Mouse (Mus musculus): Measurements from ENCODE around the gene Frmd4b. TPM values are rescaled to one million over a fixed set of nuclear protein-coding genes. Genes with fewer than 3 reads are reported as not detected.

Frmd4b gene
- total RNA-seq, 2 experiments from 2014 or later: 21.6 to 24.3 TPM

- DNase-seq: no peak
- intact Hi-C loops (cut with DNase I): loop anchor here (5.0 kb wide), 1 partner anchor 64 kb away; no protein-coding TSS in a partner anchor
Observed at GRCm38 (mm10) chr6:97485886-97486386, 131.4 kb downstream of the Frmd4b start.

DNA sequence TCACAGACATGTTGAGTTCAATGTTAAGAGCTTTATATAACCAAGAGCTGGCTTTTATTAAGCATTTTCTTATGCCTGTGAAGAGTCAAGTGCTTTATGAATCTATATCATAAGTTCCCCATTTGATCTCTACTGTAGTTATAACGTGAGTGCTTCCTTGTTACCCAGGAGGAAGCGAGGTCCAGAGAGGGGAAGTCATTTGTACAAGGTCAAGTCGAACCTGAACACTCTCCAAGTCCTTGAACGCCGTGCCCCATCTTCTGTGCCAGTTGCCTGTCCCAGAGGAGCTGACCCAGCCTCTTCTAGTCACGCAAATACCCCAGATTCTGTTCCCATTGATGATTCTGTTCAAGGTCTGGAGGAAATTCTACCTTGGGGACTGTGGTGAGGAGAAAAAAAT, 135.4 kb downstream of the Frmd4b start:
- no peak for DNase-seq
- intact Hi-C loops (cut with DNase I): no loop called here

DNA sequence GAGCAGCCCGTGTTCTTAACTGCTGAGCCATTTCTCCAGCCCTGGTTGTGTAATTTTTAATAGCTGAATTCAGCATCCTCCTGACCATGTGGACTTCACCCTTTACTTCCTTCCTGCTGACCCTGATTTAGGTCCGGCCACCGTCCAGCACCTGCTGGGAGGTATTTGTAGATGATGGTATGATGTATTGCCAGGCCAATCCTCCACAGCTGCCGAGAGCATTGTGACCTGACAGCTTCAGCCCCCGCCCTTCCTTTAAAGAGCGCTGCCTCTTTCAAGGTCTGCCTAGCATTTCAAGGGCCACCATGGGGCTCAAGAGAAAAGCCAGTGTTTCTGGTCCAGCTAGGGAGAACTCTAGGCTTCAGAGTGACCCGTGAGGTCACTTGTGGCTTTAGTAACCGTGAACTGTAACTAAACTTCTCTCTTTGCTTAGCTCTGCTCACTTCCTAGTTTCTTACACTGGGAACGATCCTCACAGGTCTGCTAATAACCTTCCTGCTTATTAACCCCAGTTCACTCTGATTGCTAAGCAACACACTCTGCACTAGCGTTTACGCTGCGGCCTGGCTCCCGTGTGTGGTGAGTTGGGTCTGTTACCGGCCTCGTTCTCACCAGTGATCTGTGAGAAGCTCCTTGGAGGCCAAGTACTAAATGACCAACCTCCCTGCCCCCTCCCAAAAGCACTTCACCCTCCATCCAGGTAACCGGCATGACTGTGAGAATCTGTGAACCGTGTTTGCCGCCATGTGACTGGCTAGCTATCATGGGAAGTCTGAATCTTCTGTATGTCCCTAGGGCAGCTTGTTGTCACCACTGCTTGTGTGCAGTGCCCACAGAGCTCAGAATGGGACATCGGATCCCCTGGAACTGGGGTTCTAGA, 138.1 kb downstream of the Frmd4b start:
- intact Hi-C loops (cut with DNase I): no loop called here
- DNase-seq: no peak

DNA sequence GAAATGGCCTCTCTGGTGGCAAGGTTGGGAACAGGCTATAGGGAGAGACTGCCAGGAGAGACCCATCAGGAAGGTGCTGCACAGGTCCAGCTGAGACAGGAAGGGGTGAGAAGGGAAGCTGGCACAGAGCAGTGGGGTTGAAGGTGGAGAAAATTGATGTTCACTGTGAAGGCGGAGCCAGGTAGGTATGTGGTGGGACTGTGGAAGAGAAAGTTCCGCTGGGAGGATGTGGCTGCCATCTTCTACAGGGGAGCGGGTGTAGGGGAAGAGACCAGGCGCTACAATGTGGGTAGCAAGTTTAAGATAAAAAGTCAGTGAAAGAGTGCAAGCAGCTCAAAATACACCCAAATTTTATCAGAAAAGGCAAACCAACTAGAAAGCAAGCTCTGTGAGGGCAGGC, 143.7 kb downstream of the Frmd4b start:
- intact Hi-C loops (cut with DNase I): no loop called here
- no peak for DNase-seq

GRCm38 (mm10) chr6:97472873-97473550, 144.3 kb downstream of the Frmd4b start:
- intact Hi-C loops (cut with DNase I): no loop called here
- no peak for DNase-seq

DNA sequence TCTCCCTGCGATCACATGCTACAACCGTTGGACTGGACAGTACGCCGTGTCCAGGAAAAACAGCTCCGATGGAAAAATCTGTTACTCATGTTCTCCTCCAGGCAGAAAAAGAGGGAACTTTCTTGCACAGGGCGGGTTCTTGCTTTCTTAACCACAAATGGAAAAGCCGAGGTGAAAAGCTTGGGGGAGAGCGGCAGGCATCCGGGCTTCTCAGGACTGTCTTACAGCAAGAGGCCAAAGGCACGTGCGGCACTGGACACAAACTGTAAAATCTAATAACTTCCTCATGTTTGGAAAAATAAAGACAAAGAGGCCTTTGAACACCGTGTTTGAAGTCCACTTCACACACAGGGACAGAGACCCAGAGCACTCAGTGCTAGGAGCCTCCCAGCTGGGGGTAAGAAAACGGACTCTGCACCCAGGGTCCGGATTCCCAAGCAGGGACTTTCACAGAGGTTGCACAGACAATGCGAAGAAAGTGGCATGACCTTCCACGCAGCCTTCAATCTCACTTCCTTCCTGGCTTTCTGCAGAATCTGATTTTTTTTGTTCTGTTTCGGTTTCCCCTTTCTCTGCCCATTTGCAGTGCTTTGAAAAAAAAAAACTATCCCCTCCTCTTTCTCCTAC, 153.3 kb downstream of the Frmd4b start:
- peak; percentile 59 to 63 for DNase-seq
- intact Hi-C loops (cut with DNase I): no loop called here

- intact Hi-C loops (cut with DNase I): no loop called here
- no peak for DNase-seq
Observed at GRCm38 (mm10) chr6:97462421-97462820, 154.9 kb downstream of the Frmd4b start.

DNA sequence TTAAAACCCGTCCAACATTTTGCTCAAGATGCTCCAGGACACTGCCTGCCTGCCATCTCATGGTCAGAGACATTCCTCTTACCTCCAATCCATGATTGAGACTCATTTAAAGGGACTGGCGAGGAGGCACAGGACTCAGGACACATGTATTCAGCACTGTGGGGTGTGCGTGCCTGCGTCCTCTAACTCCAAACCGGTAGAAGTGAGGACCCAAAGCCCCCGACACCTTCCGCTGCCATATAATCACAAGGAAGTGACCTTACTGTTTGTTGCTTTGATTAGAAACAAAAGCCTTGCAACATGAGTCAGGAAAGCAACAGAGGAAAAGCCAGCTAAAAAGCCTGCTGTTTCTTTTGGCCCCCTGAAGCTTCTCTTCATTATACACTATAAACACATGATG, 158.2 kb downstream of the Frmd4b start:
- intact Hi-C loops (cut with DNase I): no loop called here
- DNase-seq: peak; percentile 29 to 34

GRCm38 (mm10) chr6:97458358-97458757, 159.0 kb downstream of the Frmd4b start:
- intact Hi-C loops (cut with DNase I): no loop called here

DNA sequence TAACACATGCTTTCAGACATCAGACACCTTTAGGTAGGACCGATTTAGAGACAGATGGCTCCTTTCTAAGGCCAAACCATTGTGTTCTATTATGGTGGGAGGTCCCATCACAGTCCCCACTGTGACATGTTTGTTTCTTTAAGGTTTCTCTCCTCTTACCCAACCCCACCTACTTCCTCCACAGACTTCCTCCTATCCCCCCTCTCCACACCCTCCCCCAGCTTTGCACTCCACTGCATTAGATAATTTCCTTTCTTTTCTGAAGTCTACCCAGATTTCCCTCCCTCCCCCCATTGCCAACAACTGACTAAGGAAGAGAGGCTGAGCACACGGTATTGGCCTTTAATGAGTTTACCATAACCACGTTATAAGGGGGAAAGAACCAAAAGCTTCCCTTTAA, 159.4 kb downstream of the Frmd4b start:
- peak; percentile 59 to 64 for DNase-seq
- intact Hi-C loops (cut with DNase I): loop anchor here (2.0 kb wide), 1 partner anchor 65 kb away; no protein-coding TSS in a partner anchor

More at GRCm38 (mm10) chr6:97458358-97458757, 159.0 kb downstream of the Frmd4b start:
- DNase-seq: no peak

DNA sequence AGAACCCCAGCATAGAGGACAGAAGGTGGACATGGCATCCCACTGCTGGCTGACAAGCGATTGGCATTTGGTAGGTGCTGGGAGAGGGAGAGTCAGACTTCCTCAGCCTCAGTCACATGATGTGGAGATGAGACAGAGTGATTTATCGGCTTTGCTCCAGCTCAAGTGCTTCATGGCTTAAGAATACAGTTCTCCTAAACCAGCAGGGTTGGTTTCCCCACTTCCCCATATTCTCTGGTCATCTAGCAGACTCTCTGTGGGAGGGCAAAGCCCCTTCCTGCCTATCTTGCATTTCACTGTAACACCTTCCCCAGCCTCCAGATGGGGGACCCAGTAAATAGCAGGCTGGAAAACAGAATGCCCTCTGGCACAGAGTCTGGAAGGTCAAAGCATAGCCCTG, 160.1 kb downstream of the Frmd4b start:
- intact Hi-C loops (cut with DNase I): loop anchor here (2.0 kb wide), 1 partner anchor 66 kb away; no protein-coding TSS in a partner anchor
- DNase-seq: peak in 1 of 2 experiments; percentile 30

DNA sequence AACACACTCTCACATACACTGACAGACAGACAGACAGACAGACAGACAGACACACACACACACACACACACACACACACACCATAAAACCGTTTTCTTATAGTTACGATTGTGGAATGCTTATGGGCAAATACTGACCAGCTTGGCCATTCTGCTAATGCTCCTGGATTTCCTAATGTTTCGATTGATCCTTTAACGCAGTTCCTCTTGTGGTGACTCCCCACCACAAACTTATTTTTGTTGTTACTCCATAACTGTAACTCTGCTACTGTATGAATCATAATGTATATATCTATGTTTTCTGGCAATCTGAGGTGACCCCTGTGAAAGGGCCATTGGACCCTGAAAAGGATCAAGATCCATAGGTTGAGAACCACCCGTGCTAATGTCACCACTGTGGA, 165.1 kb downstream of the Frmd4b start:
- intact Hi-C loops (cut with DNase I): no loop called here
- no peak for DNase-seq

DNA sequence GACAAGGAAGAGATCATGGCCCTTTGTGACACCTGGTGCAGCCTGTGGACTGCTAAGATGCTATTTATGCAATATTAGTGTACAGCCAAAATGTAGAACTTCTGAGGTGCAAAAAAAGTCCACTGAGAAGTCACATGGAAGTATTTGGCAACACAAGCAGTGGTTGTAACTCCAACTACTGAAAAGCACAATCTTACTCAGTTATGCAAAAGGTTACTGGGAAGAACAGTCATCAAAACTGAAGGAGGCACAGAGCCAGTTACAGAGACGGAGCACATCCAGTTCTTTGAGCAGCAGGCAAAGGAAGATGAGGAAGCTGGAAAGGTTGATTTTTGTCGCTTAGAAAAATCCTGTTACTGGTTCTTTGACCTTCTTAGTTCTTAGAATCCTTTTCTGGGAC, 167.5 kb downstream of the Frmd4b start:
- no peak for DNase-seq
- intact Hi-C loops (cut with DNase I): no loop called here

DNA sequence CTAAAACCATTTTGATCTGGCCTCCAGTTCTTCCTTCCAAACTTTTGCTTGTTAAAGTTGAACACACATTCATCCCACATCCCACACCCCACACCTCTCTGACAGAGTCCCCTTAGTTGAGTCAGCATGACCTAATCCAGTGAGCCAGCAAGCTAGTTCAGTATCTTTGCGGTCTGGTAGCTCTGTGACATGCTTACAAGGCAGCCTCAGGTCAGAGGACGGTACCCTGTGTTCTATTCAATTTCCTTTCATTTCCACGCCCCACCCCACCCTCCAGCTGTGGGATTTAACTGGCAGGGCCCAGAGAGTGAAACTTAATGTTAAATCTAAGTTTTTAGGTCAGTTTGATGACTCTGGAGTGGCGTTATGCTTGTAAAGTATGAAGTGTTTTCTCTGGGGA, 170.3 kb downstream of the Frmd4b start:
- intact Hi-C loops (cut with DNase I): no loop called here
- DNase-seq: peak in 1 of 2 experiments; percentile 17

DNA sequence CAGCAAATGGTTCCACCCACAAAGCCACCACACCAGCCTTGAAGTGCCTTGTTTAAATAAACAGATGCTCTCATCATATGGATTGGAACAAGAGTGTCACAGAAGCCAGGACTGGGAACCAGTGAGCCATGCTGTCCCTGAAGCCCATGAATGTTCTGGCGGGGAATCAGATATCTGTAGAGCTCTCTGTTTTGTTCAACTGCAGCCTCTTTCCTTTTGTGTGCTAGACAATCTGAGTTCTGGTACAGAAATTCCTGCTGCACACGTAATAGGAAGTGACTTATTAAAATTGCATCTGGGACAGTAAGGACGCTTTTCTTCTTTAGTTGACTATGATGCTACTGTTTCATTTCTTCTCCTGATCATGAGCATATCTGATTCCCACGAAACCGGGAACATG, 173.2 kb downstream of the Frmd4b start:
- DNase-seq: no peak
- intact Hi-C loops (cut with DNase I): no loop called here

DNA sequence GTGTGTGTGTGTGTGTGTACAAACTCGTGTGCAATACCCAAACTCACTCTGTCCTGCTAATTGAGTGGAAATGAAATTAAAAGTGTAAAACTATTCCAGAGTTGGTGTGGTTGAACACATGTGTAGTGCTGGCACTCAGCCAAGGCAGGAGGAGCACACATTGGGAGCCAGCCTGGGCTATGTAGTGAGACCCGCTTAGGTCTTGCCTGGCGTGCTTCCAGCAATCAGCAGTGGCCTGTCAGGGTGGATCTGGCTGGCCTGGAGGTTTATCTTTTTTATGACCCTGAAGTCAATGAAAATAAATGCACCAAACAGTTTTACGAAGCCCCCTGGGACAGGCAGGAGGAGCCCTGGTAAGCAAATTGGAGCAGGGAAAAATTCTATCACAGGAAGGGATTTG, 173.8 kb downstream of the Frmd4b start:
- intact Hi-C loops (cut with DNase I): no loop called here
- peak; percentile 29 to 46 for DNase-seq

GRCm38 (mm10) chr6:97441357-97441756, 176.0 kb downstream of the Frmd4b start:
- intact Hi-C loops (cut with DNase I): no loop called here
- peak; percentile 50 to 62 for DNase-seq

DNA sequence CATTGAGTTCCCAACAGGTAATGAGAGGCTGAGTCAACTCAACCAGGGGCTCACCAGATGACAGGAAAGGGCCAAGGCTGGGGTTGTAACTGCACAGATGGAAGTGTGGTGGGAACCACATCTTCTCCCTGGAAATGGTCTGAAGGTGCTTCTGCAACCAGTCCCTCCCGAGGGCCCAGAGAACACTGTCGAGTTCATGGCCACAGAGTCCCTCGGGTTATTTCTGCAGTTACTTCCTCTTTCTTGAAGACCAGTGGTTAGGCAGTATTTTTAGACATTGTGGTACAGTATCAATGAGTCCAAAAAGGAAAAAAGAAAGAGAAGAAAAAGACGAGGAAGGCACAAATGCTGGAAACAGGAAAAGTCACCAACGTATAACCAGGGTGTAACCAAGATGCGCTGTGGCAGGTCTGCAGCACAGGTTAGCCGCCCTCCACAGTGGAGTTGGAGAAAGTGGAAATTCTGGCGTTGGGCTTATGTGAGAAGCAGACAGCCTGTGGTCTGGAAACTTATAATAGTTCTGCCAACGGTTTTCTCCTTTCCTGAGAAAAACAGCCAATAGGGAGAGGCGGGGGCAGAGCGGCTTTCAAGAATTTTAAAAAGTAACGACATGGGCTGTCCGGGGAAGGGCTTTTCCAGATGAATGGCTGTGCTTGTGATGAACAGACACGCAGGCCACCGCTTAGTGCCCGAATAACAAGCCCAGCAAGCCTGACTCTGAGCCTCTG, 178.3 kb downstream of the Frmd4b start:
- DNase-seq: no peak

DNA sequence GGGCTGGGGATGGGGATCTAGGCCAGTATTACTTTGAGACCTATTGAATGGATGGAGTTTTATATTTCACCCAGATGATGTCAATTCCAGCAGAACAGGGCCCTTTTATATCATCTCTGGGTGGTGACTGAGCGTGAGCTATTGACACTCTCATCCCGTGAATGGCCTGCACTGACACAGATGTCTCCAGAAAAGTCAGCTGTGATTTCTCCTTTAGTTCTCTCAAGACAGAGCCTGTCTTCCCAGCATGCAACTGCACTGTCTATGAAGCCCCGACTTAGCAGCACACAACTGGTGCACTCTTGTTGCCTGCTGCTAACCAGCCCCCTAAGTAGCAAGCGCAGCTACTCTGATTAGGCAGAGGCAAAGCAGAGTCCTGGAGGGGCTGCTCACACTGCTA, 182.6 kb downstream of the Frmd4b start:
- intact Hi-C loops (cut with DNase I): no loop called here
- DNase-seq: no peak

More for the DNA sequence above, 178.3 kb downstream of the Frmd4b start:
- intact Hi-C loops (cut with DNase I): no loop called here

DNA sequence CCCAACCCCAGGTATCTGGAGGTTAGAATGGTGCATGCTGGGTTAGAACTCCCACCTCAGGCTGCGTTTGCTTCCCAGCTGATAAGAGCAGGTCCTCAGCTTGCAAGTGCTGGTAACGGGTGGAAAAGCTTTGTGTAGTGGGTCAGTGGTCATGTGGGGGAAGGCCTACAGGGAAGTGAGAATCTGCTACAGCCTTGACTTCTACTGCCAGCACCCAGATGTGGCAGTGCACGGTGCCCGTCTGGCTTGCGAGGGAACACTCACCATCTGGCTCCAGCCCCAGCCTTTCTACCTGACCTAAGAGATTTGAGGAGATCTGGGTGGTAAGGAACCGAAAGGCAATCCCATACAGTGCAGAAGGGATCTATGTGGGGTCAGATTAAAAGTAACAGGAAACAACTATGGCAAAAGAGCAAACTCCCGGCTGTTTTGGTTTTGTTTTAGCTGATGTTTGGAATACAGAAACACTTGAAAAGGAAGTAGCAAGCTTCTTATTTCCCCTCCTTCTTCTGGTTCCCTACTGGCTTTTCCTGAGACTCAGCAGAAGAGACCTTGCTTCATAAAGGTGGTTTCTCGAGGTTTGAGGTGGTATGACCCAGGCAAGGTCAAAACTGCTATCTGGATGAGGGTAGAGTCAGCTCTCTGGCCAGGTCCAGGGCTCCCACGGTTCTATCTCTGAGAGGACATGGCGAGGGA, 185.9 kb downstream of the Frmd4b start:
- intact Hi-C loops (cut with DNase I): no loop called here
- DNase-seq: peak in 1 of 2 experiments; percentile 19
